Mouse (Mus musculus) stomach, postnatal 0 days (tissue): ENCODE results near the gene Polr3f.

Experiments
- CTCF ChIP-seq: IDR thresholded peaks from 2 replicates; pipeline ENCODE4 v1.5.1; 2016; ENCODE audit warnings: antibody characterized with exemption, low read depth, mild to moderate bottlenecking, moderate library complexity
- EP300 ChIP-seq: optimal IDR thresholded peaks from 2 replicates; pipeline ENCODE3; 2016; ENCODE audit warnings: antibody characterized with exemption

DNA sequence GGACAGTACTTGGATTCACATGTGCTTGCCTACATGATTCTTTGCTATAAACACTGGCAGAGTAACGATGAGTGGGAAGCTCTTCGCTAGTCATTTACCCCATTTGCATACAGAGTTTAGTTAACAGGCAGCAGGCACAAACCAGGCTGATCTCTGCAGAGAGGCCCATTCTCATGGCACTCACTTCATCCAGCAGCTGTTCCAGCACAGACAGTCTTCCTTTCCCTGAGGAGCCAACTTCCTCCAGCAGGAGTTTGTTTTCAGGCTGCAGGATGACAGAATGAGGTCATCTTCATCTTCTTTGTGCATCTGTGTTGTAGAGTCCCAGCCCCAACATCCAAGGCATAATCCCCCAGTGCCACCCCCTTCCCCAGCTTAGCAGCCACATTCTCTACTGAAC is 48.1 kb upstream of the Polr3f start:
- no peak for TF ChIP-seq CTCF
- TF ChIP-seq EP300 = no peak
